Mouse (Mus musculus): ENCODE results near the gene Zfp69. TPM values are rescaled to one million over a fixed set of nuclear protein-coding genes. Genes with fewer than 3 reads are reported as not detected.
A peak's percentile ranks its signal among the peaks of the same experiment; 100 is the strongest.

The Zfp69 gene
- total RNA-seq (2012; rRNA removed): 0.71 and 0.89 TPM in 2 replicates
- total RNA-seq (2014; rRNA removed): 0.46 and 0.72 TPM in 2 replicates
- polyA plus RNA-seq (2012; ENCODE audit: insufficient read length, low read depth): 1.3 and 2.2 TPM in 2 replicates

GRCm38 (mm10) chr4:120951428-120951973, at the start of gene Zfp69:
Gene Zfp69 (minus strand): TSS chr4:120951699.
- in situ Hi-C loops (cut with MboI; ENCODE audit: low pct_ligation_motif_present, low pct_unique_long_range_greater_than_20kb, low sequenced_read_pairs) (no loop called here), dilution Hi-C loops (cut with MboI; ENCODE audit: extremely low pct_ligation_motif_present, extremely low pct_unique_long_range_greater_than_20kb, low sequenced_read_pairs) (no loop called here)
- H3K9me3 ChIP-seq (replicated peaks; ENCODE audit: low read length): no peaks in the 10 kb centered on the region
- peaks cover 6 to 44% of the 10 kb centered on the region in 2 experiments; a peak in 3 of 4 replicates for H3K4me1 ChIP-seq (ENCODE audit: control insufficient read depth in 1 of 2, insufficient read depth in 2 of 2)
- H3K79me2 ChIP-seq (replicated peaks; ENCODE audit: control insufficient read depth, extremely low read depth, insufficient read depth, poor library complexity, severe bottlenecking): no peaks in the 10 kb centered on the region
- TF ChIP-seq MAX (IDR thresholded peaks at IDR 0.05; ENCODE audit: low read length): no peak; the same call in 1 of the 2 replicates
- no peak for TF ChIP-seq USF1 (IDR thresholded peaks at IDR 0.05; ENCODE audit: low read depth, low read length)
- peak; percentile 97 for TF ChIP-seq POLR2A (IDR thresholded peaks at IDR 0.05; ENCODE audit: low read depth, low read length)
- TF ChIP-seq KAT2A (IDR thresholded peaks at IDR 0.05; ENCODE audit: insufficient replicate concordance, low read length): 0 out of 2 replicates have a peak, but pooled peaks have one; percentile 14
- TF ChIP-seq ZMIZ1 (IDR thresholded peaks at IDR 0.05; ENCODE audit: low read depth, low read length): peak; percentile 70; the same call in 1 of the 2 replicates
- TF ChIP-seq ETS1 (conservative IDR thresholded peaks at IDR 0.05; ENCODE audit: low read depth, low read length): no peak; the same call in 1 of the 2 replicates
- TF ChIP-seq CHD2 (IDR thresholded peaks at IDR 0.05; ENCODE audit: low read length): no peak; the same call in 1 of the 2 replicates
- TF ChIP-seq POLR2AphosphoS2 (IDR thresholded peaks at IDR 0.05; ENCODE audit: low read depth, low read length): peak; percentile 80
- TF ChIP-seq ZNF384 (IDR thresholded peaks at IDR 0.05; ENCODE audit: low read depth, low read length): no peak
- TF ChIP-seq BHLHE40 (IDR thresholded peaks at IDR 0.05; ENCODE audit: low read depth, low read length): no peak
- no peak for TF ChIP-seq ZC3H11A (IDR thresholded peaks at IDR 0.05; ENCODE audit: low read depth, low read length)
- no peak for TF ChIP-seq MEF2A (IDR thresholded peaks at IDR 0.05; ENCODE audit: borderline replicate concordance, low read depth, low read length)
- TF ChIP-seq TBP (conservative IDR thresholded peaks at IDR 0.05; ENCODE audit: low read depth, low read length): 0 out of 2 replicates have a peak, but pooled peaks have one; percentile 55
- peak; percentile 75; the same call in 1 of the 2 replicates for TF ChIP-seq TCF12 (IDR thresholded peaks at IDR 0.05; ENCODE audit: low read depth, low read length)
- TF ChIP-seq USF2 (conservative IDR thresholded peaks at IDR 0.05; ENCODE audit: low read depth, low read length): no peak
- no peak for TF ChIP-seq JUND (conservative IDR thresholded peaks at IDR 0.05; ENCODE audit: low read depth, low read length)
- TF ChIP-seq MAZ (IDR thresholded peaks at IDR 0.05; ENCODE audit: low read depth, low read length): no peak
- peak; percentile 87 for TF ChIP-seq UBTF (IDR thresholded peaks at IDR 0.05; ENCODE audit: low read depth, low read length)
- no peak for TF ChIP-seq GABPA (IDR thresholded peaks at IDR 0.05; ENCODE audit: insufficient replicate concordance, low read depth, low read length)
- TF ChIP-seq CTCF (conservative IDR thresholded peaks at IDR 0.05 in 1 of 2, IDR thresholded peaks at IDR 0.05 in 1 of 2; ENCODE audit: low read depth in 2 of 2, low read length in 2 of 2): no peak
- no peak; the same call in 1 of the 2 replicates for TF ChIP-seq MXI1 (IDR thresholded peaks at IDR 0.05; ENCODE audit: low read depth, low read length)
- no peak for TF ChIP-seq SMC3 (IDR thresholded peaks at IDR 0.05; ENCODE audit: low read depth, low read length)
- no peak for TF ChIP-seq ZKSCAN1 (IDR thresholded peaks at IDR 0.05; ENCODE audit: borderline replicate concordance, low read depth, low read length)
- no peak for TF ChIP-seq RAD21 (IDR thresholded peaks at IDR 0.05; ENCODE audit: low read depth, low read length)
- no peak for TF ChIP-seq MAFK (IDR thresholded peaks at IDR 0.05; ENCODE audit: insufficient replicate concordance, low read length)
- no peak for TF ChIP-seq E2F4 (IDR thresholded peaks at IDR 0.05; ENCODE audit: insufficient replicate concordance, low read depth, low read length)
- TF ChIP-seq SIN3A (IDR thresholded peaks at IDR 0.05; ENCODE audit: low read length): peak; percentile 63
- no peak for TF ChIP-seq RCOR1 (conservative IDR thresholded peaks at IDR 0.05; ENCODE audit: low read depth, low read length)
- TF ChIP-seq IRF4 (IDR thresholded peaks at IDR 0.05; ENCODE audit: low read depth, low read length): peak; percentile 40
- peak; percentile 98 for TF ChIP-seq ELF1 (IDR thresholded peaks at IDR 0.05; ENCODE audit: low read depth, low read length)
- peak; percentile 66 for TF ChIP-seq HCFC1 (IDR thresholded peaks at IDR 0.05; ENCODE audit: low read depth, low read length)
- no peak for TF ChIP-seq CHD1 (IDR thresholded peaks at IDR 0.05; ENCODE audit: low read depth, low read length)
- peak; percentile 95 for TF ChIP-seq NELFE (IDR thresholded peaks at IDR 0.05; ENCODE audit: low read depth, low read length)
- no peak for TF ChIP-seq JUN (IDR thresholded peaks at IDR 0.05; ENCODE audit: insufficient read depth, low read depth, low read length)
- 0 out of 2 replicates have a peak, but pooled peaks have one; percentile 41 for TF ChIP-seq NRF1 (IDR thresholded peaks at IDR 0.05; ENCODE audit: low read depth, low read length)
- no peak for TF ChIP-seq EP300 (IDR thresholded peaks at IDR 0.05; ENCODE audit: low read length)
- no peak for TF ChIP-seq PAX5 (IDR thresholded peaks at IDR 0.05; ENCODE audit: low read length)
- TF ChIP-seq MYC (IDR thresholded peaks at IDR 0.05; ENCODE audit: low read depth, low read length): no peak
- peak within 1 kb of the TSS; percentile 87 for H3K9ac ChIP-seq (ENCODE audit: insufficient read depth, low read depth)
- peak within 1 kb of the TSS; percentile 75 to 81 (median 77) for H3K4me3 ChIP-seq (replicated peaks in 1 of 3; ENCODE audit: low read depth in 2 of 3, low read length in 2 of 3, poor library complexity in 1 of 3)
- peaks cover 0 to 12% of the 10 kb centered on the region in 2 experiments for H3K36me3 ChIP-seq (replicated peaks in 1 of 2; ENCODE audit: control insufficient read depth in 1 of 2, insufficient read depth in 1 of 2, low read length in 1 of 2)
- peak; percentile 83 for DNase-seq (ENCODE audit: extremely low read depth)
- H3K27me3 ChIP-seq (replicated peaks): no peaks in the 10 kb centered on the region
- no peak within 1 kb of the TSS for H3K27ac ChIP-seq (ENCODE audit: insufficient read depth, low read depth)
- peak within 1 kb of the TSS; percentile 83 for H3K4me2 ChIP-seq (ENCODE audit: insufficient read depth, low read depth, poor library complexity, severe bottlenecking)

Data from CH12.LX (cell line).